Mouse (Mus musculus) left cerebral cortex, adult 2 months (tissue): ENCODE results near the gene Gm3138. TPM values are rescaled to one million over a fixed set of nuclear protein-coding genes. Genes with fewer than 3 reads are reported as not detected.
"Not testable (repeated sequence)": the region's sequence is repeated elsewhere in the genome, so short reads cannot be mapped to it uniquely, and the experiment has no call there.

Source experiments
- DNase-seq, 2 experiments: peaks; one replicate each; pipeline ENCODE4 v3.0.0; 2021 to 2022; ENCODE audit warnings: low spot score in 2 of 2, mixed read lengths in 1 of 2; ENCODE audit errors: extremely low spot score in 1 of 2
- H3K27ac ChIP-seq: fragments of 200-600 bp; 2 replicates; pipeline ENCODE4 v1.8.1; 2022
- H3K4me3 ChIP-seq: fragments of 200-600 bp; 2 replicates; pipeline ENCODE4 v1.8.1; 2022
- intact Hi-C: fragments of 180-260 bp; cut with DNase I; formaldehyde crosslinking; loops from one replicate; pipeline ENCODE4 v1.15.1; 2025
- long read RNA-seq, 2 experiments: library from polyadenylated mRNA; stranded (forward); transcript quantifications; one replicate each; pipeline ENCODE4 v2.0.0; 2021; ENCODE audit warnings: borderline mapping rate in 2 of 2
- total RNA-seq, 2 experiments: library from RNA; stranded (reverse); gene quantifications; 2 replicates each; pipeline ENCODE4 v1.2.3; 2021

Gm3138 gene
- total RNA-seq, result not detected
- long read RNA-seq, experiment 1, result 0 reads
- long read RNA-seq, experiment 2, result 0 reads

DNA sequence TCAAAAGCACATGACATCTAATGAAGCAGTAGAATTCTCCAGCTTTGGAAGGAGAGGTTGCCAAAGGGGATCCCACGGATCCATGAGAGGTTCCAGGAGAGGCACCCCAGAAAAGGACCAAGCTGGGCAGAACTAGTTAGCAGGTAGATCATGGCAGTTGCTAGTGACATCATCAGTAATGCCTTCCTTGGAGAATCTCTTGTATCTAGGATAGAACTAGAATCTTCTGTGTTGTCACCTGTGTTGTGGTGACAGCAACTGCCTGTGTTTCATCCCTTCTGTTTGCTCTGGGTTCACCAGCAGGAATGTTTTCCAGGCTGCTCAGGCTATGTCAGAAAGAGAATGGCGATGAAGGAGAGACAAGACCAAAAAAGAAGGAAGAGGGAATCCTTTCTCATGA is at the start of gene Gm3138:
TSS of gene Gm3138 (plus strand) at position 301 of the 400 bp plus-strand sequence.
- not testable (repeated sequence) for DNase-seq

DNA sequence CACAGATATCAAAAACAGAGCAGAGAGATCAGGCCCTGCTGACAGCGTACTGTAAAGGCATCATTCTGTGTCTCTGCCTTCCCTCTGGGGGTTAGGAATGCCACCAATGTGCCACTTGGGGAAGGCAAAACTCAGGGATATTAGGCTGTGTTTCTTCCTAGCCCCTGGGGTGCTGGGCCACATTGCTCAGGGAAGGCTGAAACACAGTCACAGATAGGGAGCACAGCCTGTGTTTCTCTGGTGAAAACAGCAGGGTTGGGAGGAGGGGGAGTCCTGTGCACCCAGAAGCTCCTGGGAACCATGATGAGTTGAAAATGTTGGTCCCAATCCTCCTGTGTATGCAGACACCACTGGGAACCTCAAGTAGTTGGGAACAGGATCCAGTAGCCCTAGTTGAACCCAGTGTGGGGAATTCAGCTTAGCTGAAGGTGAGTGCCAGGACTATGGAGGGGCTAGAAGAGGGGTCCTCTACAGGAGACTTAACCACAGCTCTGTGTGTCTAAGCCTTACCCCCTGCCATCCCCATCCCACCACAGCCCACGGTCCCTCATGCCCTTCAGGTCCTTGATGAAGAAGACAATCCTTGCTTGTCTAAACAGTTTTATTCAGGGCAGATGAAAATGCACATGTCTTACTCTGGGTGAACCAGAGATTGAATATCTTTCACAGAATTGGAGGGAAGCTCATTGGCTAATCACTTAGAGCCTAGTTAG is 20.0 kb downstream of the Gm3138 start:
- H3K27ac ChIP-seq, H3K4me3 ChIP-seq, intact Hi-C loops, DNase-seq: not testable (repeated sequence)

More for the DNA sequence above, at the start of gene Gm3138:
- intact Hi-C loops, H3K27ac ChIP-seq, H3K4me3 ChIP-seq: not testable (repeated sequence)

DNA sequence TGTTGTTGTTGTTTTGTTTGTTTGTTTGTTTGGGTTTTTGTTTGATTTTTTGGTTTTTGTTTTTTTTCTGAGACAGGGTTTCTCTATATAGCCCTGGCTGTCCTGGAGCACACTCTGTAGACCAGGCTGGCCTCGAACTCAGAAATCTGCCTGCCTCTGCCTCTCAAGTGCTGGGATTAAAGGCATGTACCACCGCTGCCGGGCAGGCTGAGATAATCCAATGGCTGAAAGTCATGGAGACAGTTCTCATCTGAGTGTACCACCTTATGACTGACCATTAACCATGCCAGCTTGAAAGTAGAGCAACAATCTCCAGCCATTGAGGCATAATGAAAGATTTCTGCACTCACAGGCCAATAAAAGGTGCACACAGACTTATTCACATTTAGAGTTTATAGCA is 30.4 kb downstream of the Gm3138 start:
- H3K27ac ChIP-seq, H3K4me3 ChIP-seq, DNase-seq, intact Hi-C loops: not testable (repeated sequence)

Other genes starting within 250 kb of the Gm3138 start
- 1 to 10 TPM; 2.0 to 2.8 TPM for gene Gm5796, start 225.7 kb upstream of the Gm3138 start, total RNA-seq
- gene Gm3115, start 165.5 kb upstream of the Gm3138 start, total RNA-seq, result under 1 TPM; 0.34 to 0.35 TPM
- gene Gm8108, start 139.1 kb upstream of the Gm3138 start, total RNA-seq, result 1 to 10 TPM; 1.8 to 3.2 TPM
- not detected for gene Gm3127, start 84.6 kb upstream of the Gm3138 start, total RNA-seq
- gene Gm2974, start 67.1 kb upstream of the Gm3138 start, total RNA-seq, result under 1 TPM; 0.42 to 0.50 TPM
- not detected for gene Gm3149, start 67.7 kb downstream of the Gm3138 start, total RNA-seq
- under 1 TPM; 0.56 to 0.59 TPM for gene 2610042L04Rik, start 85.1 kb downstream of the Gm3138 start, total RNA-seq
- not detected for gene Gm3159, start 147.9 kb downstream of the Gm3138 start, total RNA-seq
- under 1 TPM in 1 of 2 experiments, not detected in 1; 0.84 TPM for gene Gm3164, start 165.8 kb downstream of the Gm3138 start, total RNA-seq
- 1 to 10 TPM; 2.0 to 3.4 TPM for gene Gm3173, start 181.4 kb downstream of the Gm3138 start, total RNA-seq
- not detected for gene Gm3182, start 232.1 kb downstream of the Gm3138 start, total RNA-seq